Mouse (Mus musculus) liver, embryonic 12.5 days (tissue): ENCODE measurements around the gene Fut1. TPM values are rescaled to one million over a fixed set of nuclear protein-coding genes. Genes with fewer than 3 reads are reported as not detected.

ENCODE experiments used
- ATAC-seq: fragments of 200-750 bp; cut with Nextera tagmentation; 2 replicates; pipeline ENCODE4 v1.8.0; 2017; ENCODE audit warnings: moderate number of reproducible peaks, mild to moderate bottlenecking, moderate library complexity
- H3K27ac ChIP-seq: fragments of 300-500 bp; sonication (generic); 2 replicates; pipeline ENCODE4 v1.5.1; 2016; ENCODE audit warnings: mild to moderate bottlenecking
- H3K27me3 ChIP-seq: fragments of 300-500 bp; sonication (generic); replicated peaks from 2 replicates; pipeline ENCODE4 v1.6.1; 2016; ENCODE audit warnings: mild to moderate bottlenecking, moderate library complexity
- H3K36me3 ChIP-seq: fragments of 300-500 bp; sonication (generic); 2 replicates; pipeline ENCODE4 v1.6.1; 2016; ENCODE audit warnings: mild to moderate bottlenecking, moderate library complexity
- H3K4me1 ChIP-seq: fragments of 300-500 bp; sonication (generic); 2 replicates; pipeline ENCODE4 v1.6.1; 2016
- H3K4me2 ChIP-seq: fragments of 300-500 bp; sonication (generic); 2 replicates; pipeline ENCODE4 v1.6.1; 2016; ENCODE audit warnings: mild to moderate bottlenecking, moderate library complexity
- H3K4me3 ChIP-seq: fragments of 300-500 bp; sonication (generic); 2 replicates; pipeline ENCODE4 v1.5.1; 2016; ENCODE audit warnings: mild to moderate bottlenecking, moderate library complexity
- H3K9ac ChIP-seq: fragments of 300-500 bp; sonication (generic); 2 replicates; pipeline ENCODE4 v1.6.1; 2016; ENCODE audit warnings: mild to moderate bottlenecking, moderate library complexity
- H3K9me3 ChIP-seq: fragments of 300-500 bp; sonication (generic); replicated peaks from 2 replicates; pipeline ENCODE4 v1.6.1; 2016; ENCODE audit warnings: mild to moderate bottlenecking, moderate library complexity
- WGBS: fragments of 180-500 bp; shearing (Covaris S2); methylation state at CpG from one replicate; pipeline ENCODE4 v1.1.7; 2016; ENCODE audit not compliant: insufficient replicate concordance; 5-methylcytosine and 5-hydroxymethylcytosine counted together
- polyA plus RNA-seq: library from polyadenylated mRNA; unstranded; fragments of >200 nt; fragmentation: Nextera tagmentation; extraction: Ambion mirVana; gene quantifications from 2 replicates; pipeline ENCODE4 v1.2.1, GENCODE M21; 2016

Fut1 gene
- polyA plus RNA-seq, 1 experiment from 2014 or later: 0.15 TPM

DNA sequence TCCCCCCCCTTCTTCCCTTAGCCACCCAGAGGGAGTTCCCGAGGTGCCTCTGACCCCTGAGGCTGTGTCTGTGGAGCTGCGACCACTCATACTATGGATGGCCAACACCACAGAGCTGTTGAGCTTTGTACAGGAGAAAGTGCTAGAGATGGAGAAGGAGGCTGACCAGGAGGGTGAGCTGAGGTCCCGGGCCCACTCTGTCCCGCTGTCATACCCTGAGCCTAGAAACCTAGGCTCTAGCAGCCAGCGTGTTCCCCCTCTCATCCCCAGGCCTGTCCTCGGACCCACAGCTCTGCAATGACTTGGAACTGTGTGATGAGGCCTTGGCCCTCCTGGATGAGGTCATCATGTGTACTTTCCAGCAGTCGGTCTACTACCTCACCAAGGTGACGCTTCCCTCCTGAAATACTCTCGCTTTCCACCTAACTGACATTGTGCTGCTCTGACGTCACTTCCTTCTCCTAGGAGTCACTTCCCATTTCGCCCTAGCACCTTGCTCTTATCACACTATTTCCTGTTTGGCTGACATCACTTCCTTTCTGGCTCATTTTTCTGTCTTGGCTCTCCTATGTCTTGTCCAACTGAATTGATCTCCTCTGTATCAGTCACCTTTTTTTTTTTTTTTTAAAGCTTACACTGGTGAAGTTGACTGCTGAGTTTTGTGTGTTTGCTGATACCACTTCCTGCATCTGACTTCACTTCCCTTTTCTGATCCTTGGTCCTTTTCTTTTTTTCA, 18.0 kb downstream of the Fut1 start:
- no peaks in the 10 kb centered on the region for H3K9me3 ChIP-seq
- H3K27ac ChIP-seq: peak overlapping the region; percentile 50
- H3K4me3 ChIP-seq: no peak overlapping the region
- ATAC-seq: 0 out of 2 replicates have a peak, but pooled peaks have one; percentile 5
- peaks cover 6% of the 10 kb centered on the region; the same call in 1 of the 2 replicates for H3K36me3 ChIP-seq
- peaks cover 30% of the 10 kb centered on the region for H3K27me3 ChIP-seq
- H3K4me2 ChIP-seq: no peak overlapping the region
- 47% methylated on average over 11 of the region's 11 CpGs for WGBS
- peaks cover 10% of the 10 kb centered on the region; the same call in 1 of the 2 replicates for H3K4me1 ChIP-seq
- H3K9ac ChIP-seq: no peak overlapping the region

DNA sequence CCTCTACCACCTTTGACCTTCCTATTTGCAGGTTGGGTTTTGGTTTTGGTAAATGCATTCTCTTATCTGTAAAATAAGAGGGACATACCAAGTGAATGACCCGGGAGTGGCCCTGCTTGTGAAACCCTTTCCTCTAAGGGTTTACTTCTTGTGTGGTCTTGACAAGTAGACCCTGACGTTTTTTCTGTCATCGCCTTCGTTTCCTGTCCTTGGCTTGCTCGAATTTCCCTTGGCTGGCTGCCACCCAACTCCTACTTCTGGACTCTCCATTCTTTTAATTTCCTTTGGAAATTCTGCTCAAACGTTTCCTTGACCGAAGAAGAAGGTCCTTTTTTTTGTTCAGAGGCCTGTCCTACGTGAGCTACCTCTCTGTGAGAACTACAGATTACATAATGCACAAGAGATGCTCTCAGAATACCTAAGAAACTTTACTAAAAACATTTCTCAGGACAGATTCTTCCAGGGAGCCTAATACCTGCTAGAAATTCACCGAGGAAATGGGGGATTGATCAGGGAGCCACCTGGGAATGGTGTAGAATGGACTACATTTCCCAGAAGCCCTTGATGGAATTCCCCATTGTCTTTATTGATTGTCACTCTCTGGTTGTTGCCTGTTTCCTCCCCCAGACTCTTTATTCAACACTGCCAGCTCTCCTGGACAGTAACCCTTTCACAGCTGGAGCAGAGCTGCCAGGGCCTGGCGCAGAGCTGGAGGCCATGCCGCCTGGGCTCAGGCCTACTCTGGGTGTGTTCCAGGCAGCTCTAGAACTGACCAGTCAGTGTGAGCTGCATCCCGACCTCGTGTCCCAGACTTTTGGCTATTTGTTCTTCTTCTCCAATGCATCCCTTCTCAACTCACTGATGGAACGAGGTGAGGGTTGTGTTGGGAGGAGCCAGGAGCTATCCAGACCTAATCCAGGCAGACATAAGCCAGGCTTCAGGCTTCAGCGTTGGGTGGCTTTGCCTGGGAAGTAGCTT, 18.9 kb downstream of the Fut1 start:
- Histone ChIP-seq H3K4me3 (no peak overlapping the region), H3K36me3 (peaks cover 6% of the 10 kb centered on the region; the same call in 1 of the 2 replicates)
- 53% methylated on average over 15 of the region's 15 CpGs for WGBS

DNA sequence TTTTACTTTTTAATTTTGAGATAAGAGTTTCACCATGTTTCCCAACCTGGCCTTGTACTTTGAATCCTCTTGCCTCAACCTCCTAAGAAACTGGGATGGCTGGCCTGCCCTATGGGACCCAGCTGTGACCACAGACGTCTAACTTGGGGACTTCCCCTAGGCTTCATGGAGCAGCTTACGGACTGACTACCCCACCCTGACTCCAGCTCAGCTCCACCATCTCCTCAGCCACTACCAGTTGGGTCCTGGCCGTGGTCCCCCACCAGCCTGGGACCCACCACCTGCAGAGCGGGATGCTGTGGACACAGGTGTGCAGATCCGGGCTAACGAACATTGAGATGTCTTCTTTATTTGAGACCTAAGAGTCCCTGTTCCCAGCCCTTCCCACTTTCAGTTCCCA, 20.6 kb downstream of the Fut1 start:
- Histone ChIP-seq H3K36me3 (peaks cover 6% of the 10 kb centered on the region; the same call in 1 of the 2 replicates), H3K27me3 (peaks cover 31% of the 10 kb centered on the region; the same call in 1 of the 2 replicates), H3K4me2 (no peak overlapping the region), H3K9ac (no peak overlapping the region), H3K27ac (no peak overlapping the region), H3K4me3 (no peak overlapping the region), H3K4me1 (peaks cover 11% of the 10 kb centered on the region), H3K9me3 (no peaks in the 10 kb centered on the region)
- 75% methylated on average over 6 of the region's 6 CpGs for WGBS
- ATAC-seq: no peak

More for the DNA sequence above, 18.9 kb downstream of the Fut1 start:
- peaks cover 10% of the 10 kb centered on the region; the same call in 1 of the 2 replicates for H3K4me1 ChIP-seq
- no peak overlapping the region for H3K4me2 ChIP-seq
- no peak overlapping the region for H3K9ac ChIP-seq
- ATAC-seq: no peak
- no peaks in the 10 kb centered on the region for H3K9me3 ChIP-seq
- H3K27me3 ChIP-seq: peaks cover 28% of the 10 kb centered on the region
- H3K27ac ChIP-seq: peak overlapping the region; percentile 65

DNA sequence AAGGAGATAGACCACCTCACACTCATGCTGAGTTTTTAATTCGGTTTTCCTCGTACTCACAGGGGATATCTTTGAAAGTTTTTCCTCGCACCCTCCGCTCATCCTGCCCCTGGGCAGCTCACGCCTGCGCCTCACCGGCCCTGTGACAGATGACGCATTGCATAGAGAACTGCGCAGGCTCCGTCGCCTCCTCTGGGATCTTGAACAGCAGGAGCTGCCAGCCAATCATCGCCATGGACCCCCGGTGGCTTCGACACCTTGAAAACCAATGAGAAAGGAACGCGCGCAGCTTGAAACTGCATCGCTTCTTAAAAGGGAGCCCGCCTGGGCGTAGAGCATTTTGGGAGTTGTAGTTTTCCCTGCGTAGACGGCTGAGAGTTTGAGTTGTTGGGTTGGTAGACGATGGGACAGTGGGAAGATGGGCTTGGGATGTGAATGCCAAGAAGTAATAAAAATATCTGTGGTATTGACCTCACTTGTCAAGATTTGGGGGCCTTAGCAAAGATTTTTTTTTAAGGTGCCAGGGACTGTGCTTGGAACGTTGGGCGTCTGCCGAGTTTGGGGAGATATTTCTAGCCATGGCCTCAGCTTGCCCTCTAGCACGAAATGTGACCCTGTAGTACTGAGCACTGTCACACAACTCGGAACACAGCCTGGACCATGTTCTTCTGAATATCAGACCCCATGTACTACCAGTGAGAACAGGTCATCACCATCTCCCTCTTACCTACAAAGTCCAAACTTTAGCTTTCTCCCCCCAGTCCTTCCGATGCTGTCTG, 21.7 kb downstream of the Fut1 start:
- peaks cover 20% of the 10 kb centered on the region; the same call in 1 of the 2 replicates for H3K27me3 ChIP-seq
- 57% methylated on average over 29 of the region's 29 CpGs for WGBS
- H3K36me3 ChIP-seq: peaks cover 6% of the 10 kb centered on the region; the same call in 1 of the 2 replicates
- H3K4me2 ChIP-seq: peak overlapping the region; percentile 35
- H3K27ac ChIP-seq: no peak overlapping the region
- peak overlapping the region; percentile 10; the same call in 1 of the 2 replicates for H3K4me3 ChIP-seq
- H3K9me3 ChIP-seq: no peaks in the 10 kb centered on the region
- peak; percentile 58; the same call in 1 of the 2 replicates for ATAC-seq
- H3K9ac ChIP-seq: no peak overlapping the region
- H3K4me1 ChIP-seq: peaks cover 21% of the 10 kb centered on the region

DNA sequence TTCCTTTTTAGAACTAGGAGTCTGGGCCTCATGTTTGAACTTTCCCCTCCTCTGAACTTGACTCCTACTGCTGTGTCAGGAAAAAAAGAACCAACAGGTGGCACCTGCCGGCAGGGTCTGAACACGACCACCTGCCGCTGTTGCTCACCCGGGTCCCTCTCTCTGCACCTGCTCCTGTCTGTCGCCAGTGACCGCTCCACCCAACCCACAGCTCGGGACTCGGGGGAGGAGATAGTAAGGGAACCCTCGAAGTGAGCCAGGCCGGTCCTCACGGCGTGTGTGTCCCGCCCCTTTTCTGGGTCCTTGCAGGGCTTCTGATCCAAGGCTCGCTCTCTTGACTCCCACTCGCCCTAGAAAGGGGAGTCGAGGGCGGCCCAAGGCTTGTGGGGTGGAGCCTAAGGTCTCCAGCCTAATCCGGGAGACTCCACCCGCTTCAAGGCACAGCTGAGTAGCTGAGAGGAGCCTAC, 22.5 kb downstream of the Fut1 start, which contains the start of gene Mamstr:
Gene Mamstr, plus strand, starts transcription at position 417 of the 467 bp plus-strand sequence.
- Histone ChIP-seq H3K36me3 (peaks cover 6% of the 10 kb centered on the region; the same call in 1 of the 2 replicates), H3K4me1 (peaks cover 26% of the 10 kb centered on the region), H3K9me3 (no peaks in the 10 kb centered on the region), H3K9ac (no peak within 1 kb of the TSS), H3K27ac (no peak within 1 kb of the TSS), H3K27me3 (peaks cover 27% of the 10 kb centered on the region), H3K4me3 (no peak within 1 kb of the TSS), H3K4me2 (no peak within 1 kb of the TSS)
- ATAC-seq: no peak
- 43% methylated on average over 19 of the region's 19 CpGs for WGBS

DNA sequence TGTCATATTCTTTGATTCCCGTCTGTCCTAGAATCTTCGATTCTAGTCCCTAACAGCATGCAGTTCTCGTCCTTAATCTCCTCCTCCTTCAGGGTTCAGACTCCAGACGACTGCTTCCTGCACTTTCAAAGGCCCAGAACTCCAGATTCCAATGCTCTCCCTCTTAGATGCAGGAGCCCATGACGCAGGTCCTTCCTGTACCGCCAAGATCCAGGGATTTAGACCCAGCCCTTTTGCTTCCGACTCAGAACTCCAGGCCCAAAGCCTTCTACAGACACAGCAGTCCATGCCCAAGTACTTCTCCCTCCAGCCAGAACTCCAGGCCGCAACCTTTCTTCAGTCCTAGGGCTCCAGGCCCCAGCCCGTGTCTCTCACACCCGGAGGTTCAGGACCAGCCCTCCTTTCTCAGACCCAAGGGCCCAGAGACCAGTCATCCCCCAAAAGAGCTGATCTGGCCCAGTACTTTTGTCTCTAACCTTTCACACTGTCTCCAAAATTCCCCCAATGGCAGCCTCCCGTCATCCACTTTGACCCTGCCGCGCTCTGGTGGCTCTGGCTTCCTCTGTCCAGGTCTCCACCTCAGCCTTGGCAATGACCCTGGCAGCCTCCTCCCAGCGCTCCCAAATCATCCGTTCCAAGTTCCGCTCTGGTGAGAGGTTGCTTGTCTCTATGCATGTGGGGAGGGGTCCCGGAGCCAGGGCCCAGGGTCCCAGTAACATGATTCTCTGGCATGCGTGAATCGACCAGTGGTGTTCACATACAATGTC, 23.3 kb downstream of the Fut1 start:
- ATAC-seq: no peak
- no peak overlapping the region for H3K4me3 ChIP-seq
- H3K4me2 ChIP-seq: no peak overlapping the region
- WGBS: 72% methylated on average over 19 of the region's 19 CpGs
- H3K27me3 ChIP-seq: peaks cover 35% of the 10 kb centered on the region
- H3K36me3 ChIP-seq: peaks cover 6% of the 10 kb centered on the region; the same call in 1 of the 2 replicates
- no peak overlapping the region for H3K9ac ChIP-seq
- H3K4me1 ChIP-seq: peaks cover 22% of the 10 kb centered on the region
- no peaks in the 10 kb centered on the region for H3K9me3 ChIP-seq
- H3K27ac ChIP-seq: no peak overlapping the region

DNA sequence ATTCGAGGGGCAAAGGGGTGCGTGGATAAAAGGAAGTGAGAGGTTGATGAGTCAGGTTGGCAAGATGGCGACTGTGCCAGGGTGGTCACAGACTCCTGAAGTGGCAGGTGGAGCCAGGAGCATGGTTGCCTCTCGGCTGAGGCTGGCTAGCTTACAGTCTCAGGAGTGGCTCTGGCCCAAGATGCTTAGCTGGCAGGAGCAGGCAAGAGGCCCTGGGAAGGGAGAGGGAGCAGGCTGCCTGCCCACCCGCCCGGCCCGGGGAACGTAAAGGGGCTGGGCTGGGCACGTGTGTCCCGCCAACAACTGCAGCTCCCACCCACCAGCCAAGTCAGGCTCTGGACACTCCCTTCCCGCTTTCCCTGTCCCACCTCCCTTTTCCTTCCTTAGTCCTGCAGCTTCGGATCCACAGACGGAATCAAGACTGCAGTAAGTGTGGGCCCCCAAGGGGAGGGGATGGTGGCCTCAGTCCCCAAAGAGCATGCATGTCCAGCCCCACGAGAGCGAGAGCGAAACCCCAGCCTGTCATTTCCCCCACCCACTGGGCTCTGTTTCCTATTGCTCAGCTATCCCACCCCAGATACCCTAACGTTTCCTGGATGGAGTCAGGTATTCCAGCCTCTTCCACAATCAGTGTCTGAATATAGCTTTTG, 24.4 kb downstream of the Fut1 start:
- Histone ChIP-seq H3K36me3 (peaks cover 3% of the 10 kb centered on the region; the same call in 1 of the 2 replicates), H3K9me3 (no peaks in the 10 kb centered on the region), H3K4me2 (no peak overlapping the region), H3K27me3 (peaks cover 41% of the 10 kb centered on the region), H3K9ac (no peak overlapping the region), H3K4me1 (peaks cover 22% of the 10 kb centered on the region), H3K27ac (no peak overlapping the region), H3K4me3 (no peak overlapping the region)
- no peak for ATAC-seq
- WGBS: 68% methylated on average over 17 of the region's 17 CpGs

DNA sequence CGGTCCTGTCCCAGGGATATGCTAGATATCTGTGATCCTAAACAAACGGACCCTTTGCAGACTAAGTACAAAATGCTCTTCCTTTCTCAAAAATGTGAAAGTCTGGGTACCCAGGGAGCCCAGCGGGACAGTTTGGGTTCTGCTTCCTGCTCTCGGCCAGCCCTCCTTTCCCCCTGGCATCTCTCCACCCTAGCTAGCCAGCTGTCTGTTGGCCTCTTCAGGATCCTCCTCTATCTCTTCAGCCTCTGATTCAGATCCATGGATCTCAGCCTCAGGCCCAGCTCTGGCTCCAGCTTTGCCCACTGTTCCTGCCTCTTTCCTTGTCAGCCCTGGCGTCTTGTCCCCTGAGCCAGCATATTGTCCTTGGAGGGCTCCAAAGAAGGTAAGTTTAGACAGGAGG, 25.0 kb downstream of the Fut1 start:
- WGBS: 68% methylated on average over 5 of the region's 5 CpGs
- H3K9me3 ChIP-seq: no peaks in the 10 kb centered on the region
- no peak overlapping the region for H3K9ac ChIP-seq
- H3K4me3 ChIP-seq: no peak overlapping the region
- H3K36me3 ChIP-seq: no peaks in the 10 kb centered on the region
- no peak overlapping the region for H3K4me2 ChIP-seq
- H3K4me1 ChIP-seq: peaks cover 22% of the 10 kb centered on the region
- no peak for ATAC-seq
- no peak overlapping the region for H3K27ac ChIP-seq
- H3K27me3 ChIP-seq: peaks cover 41% of the 10 kb centered on the region

DNA sequence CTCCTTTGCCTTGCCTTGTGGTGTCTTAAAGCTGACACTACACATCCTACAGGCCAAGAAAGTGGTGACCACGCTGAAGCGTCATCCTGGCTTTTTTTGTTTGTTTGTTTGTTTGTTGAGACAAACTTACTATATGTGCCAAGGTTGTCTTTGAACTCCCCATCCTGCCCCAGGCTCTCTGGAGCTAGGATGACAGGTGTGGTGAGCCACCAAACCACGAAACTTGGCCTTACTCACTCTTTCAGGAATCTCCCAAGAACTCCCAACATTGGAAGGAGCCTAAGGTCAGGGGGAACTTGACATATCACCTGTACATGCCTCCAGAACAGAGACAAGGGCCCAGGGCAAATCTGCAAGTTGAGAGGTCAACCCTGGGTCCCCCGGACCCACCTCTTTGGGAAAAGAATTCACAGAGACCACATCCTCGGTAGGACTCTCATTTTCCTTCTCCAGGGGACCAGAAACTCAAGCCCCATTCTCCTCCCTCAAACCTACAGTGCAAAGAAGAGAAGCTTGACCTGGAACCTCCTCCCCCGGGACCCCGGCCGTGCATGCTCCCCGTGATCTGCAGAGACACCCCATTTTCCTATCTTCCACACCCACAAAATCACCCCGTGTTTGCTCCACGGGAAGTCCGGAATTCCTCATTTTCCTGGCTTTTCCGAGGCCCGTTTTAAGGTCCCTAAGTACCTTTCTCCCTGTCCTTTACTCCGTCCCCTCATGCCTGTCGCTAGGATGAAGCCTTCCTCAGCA, 25.6 kb downstream of the Fut1 start:
- WGBS: 41% methylated on average over 16 of the region's 16 CpGs
- no peak for ATAC-seq
- Histone ChIP-seq H3K4me1 (peaks cover 22% of the 10 kb centered on the region), H3K27ac (peak overlapping the region; percentile 61; the same call in 1 of the 2 replicates), H3K9me3 (no peaks in the 10 kb centered on the region), H3K9ac (peak overlapping the region; percentile 52), H3K27me3 (peaks cover 41% of the 10 kb centered on the region), H3K36me3 (no peaks in the 10 kb centered on the region), H3K4me2 (peak overlapping the region; percentile 69), H3K4me3 (peak overlapping the region; percentile 39)
